Mouse (Mus musculus): ENCODE measurements around the gene Hoxd9. TPM values are rescaled to one million over a fixed set of nuclear protein-coding genes. Genes with fewer than 3 reads are reported as not detected.

The Hoxd9 gene
- 0.50 TPM for polyA plus RNA-seq (2015; fragmentation: Illumina TruSeq; extraction: RNeasy Lipid Tissue Mini Kit (QIAGEN cat#74804); ENCODE audit: insufficient read depth, low read depth, low replicate concordance)

DNA sequence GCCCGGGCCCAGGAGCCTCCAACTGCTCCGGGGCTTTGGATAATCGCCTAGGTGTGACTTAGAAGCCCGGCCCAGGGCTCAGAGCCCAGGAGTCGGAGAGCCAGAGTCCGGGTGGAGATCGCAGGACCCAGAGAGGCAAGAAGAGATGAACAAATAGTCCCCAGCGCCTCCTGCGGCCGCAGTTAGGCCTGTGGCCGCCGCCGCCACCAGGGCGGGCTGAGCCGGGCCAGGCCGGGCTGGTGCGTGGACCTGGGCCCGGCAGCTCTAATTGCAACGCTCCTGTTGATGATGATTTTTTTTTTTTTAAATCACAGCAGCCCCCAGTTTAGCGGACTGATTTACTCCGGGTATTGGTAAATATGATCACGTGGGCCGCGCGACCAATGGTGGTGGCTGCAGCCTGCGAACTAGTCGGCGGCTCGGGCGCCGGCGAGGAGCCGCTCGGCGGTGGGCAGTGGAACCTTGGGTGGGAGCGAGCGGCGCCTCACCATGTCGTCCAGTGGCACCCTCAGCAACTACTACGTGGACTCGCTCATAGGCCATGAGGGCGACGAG, at the start of gene Hoxd9:
Gene Hoxd9, plus strand, starts transcription at position 161 of the 555 bp plus-strand sequence.

DNA sequence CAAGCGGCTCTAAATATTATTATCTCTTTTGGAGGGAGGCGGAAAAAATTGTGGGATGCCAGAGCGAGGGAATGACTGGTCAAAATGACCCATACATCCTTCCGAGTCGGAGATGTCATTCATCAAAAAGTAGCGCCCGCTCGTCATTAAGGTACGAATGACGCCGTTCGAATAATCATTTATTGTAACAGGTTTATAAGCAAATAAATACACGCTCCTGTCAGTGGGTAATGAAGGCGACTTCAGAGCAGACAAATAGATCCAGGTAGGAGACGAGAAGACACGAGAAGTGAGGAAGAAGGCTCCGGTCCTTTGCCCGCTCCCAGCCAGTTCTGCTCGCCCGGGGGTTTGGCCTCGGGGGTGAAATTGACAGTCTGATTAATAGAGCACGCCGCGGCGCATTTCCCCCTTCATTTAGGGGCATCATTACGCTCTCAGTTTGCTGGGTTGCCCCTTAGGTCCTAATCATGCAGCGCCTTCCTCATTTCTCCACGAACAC, 38.0 kb upstream of the Hoxd9 start, which contains the start of gene Evx2:
Gene Evx2, minus strand, starts transcription at position 51 of the 499 bp plus-strand sequence.

DNA sequence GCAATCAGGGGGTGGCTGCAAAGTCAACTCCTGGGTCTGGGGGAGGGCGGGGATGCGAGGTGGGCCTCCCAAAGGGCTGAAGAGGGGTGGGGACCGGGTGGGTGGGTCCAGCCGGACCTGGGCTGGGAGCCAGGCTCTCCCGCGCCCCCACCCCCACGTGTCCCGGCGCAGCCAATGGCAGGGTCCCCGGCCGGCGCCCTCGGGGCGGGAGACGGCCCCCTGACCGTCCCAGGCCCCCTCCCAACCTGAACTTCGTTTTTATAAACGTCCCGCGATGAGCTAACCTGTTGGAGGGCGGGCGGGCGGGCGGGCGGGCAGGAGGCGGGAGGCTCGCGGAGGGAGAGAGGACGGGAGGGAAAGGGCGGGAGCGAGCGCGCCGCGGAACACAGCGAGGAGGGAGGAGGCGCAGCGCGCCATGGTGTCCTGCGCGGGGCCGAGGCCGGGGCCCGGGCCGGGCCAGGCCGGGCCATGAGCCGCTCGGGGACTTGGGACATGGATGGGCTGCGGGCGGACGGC, 29.6 kb upstream of the Hoxd9 start, which contains the start of gene Hoxd13:
Gene Hoxd13, plus strand, starts transcription at position 469 of the 516 bp plus-strand sequence.

DNA sequence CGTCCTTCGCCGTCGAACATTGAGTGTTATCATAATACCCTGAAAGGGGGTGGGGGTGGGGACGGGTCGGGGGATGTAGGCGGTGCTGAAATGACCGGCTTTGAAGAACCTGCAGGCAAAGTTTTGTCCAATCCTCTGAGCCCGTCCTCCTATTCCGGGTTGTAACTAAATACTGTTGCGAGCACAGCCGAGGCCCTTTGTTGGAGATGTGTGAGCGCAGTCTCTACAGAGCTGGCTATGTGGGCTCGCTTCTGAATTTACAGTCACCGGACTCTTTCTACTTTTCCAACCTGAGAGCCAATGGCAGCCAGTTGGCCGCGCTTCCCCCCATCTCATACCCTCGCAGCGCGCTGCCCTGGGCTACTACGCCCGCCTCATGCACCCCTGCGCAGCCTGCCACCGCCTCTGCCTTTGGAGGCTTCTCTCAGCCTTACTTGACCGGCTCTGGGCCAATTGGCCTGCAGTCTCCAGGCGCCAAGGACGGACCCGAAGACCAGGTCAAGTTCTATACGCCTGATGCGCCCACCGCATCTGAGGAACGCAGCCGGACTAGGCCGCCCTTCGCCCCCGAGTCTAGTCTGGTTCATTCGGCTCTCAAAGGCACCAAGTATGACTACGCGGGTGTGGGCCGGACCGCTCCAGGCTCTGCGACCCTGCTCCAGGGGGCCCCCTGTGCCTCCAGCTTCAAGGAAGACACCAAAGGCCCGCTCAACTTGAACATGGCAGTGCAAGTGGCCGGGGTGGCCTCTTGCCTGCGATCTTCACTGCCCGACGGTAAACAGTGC, 22.5 kb upstream of the Hoxd9 start, which contains the start of gene Hoxd12:
Gene Hoxd12, plus strand, starts transcription at position 133 of the 785 bp plus-strand sequence.

DNA sequence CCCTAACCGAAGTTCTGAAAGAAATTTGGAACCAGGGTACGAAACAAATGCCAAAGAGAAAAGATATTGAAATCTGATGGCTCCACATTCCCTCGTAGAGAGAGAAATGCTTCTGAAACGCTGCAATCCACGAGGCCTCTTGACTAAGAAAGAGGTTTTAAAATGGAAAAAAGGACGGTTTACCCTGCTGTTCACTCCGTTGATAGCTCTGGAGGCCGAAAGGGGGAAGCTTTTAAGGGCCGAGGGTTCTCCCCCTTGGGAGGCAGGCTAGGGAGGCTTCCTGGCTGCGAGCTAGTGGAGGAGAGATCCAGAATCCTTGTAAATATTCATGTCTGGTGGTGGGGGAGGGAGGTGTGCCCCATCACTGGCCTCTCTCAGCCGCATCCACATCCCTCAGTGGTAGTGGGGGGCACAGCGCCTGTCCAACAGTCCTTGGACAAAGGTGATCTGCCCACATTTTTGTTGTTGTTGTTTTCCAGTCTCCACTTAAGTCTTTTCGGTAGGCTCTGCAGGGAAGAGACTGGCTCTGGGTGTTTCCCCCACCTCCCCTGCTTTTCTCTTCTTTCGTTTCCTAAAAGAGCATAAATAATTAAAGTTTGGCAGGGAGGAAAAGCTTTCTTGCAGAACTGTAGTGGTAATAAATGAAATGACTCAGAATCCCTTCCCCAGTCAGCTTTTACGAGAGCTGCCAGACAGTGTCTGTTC, 18.5 kb upstream of the Hoxd9 start, which contains the start of gene Hoxd11:
Gene Hoxd11, plus strand, starts transcription at position 667 of the 705 bp plus-strand sequence.

DNA sequence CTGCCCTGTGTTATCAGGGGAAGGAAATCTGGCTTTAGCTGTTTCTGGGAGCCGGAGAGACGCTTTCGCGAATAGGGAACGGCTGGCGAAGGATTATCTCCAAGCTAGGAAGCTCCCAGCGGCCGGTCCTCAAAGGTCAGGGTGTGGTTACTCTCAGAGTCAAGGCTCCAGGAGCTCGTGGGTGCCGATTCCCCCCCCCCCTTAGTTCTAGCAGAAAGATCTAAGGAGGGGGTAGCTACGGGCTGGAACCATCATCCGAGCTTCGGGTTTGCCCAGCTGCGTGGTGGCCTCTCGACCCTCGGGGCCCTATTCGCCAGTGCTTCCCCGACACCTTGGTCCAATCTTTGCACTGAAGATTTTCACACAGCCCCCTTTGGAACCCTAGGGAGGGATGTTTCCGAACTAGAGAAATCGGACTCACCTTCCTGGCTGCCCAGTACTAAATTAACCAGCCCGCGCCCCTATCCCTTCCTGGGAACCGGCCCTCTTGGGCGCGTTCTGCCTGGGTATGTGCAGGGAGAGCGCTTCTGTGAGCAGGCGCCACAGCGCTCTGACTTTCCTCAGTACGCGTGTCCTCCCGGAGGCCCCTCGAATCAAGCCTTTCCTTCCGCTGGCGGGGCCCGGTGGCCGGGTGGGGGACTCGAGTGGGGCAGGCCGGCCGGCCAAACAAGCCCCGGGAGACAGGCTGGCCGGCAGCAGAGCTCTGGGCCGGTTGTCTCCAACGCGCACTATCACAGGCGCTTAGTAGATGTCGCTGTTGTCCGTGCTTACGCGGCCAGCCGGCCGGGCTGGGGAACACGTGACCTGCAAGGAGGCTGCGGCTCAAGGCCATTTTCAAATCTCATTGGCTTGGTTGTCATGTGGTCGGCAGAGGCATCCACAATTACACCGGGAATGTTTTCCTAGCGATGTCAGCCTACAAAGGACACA, 6.2 kb upstream of the Hoxd9 start, which contains the start of gene Hoxd10:
Gene Hoxd10, plus strand, starts transcription at position 903 of the 930 bp plus-strand sequence.

DNA sequence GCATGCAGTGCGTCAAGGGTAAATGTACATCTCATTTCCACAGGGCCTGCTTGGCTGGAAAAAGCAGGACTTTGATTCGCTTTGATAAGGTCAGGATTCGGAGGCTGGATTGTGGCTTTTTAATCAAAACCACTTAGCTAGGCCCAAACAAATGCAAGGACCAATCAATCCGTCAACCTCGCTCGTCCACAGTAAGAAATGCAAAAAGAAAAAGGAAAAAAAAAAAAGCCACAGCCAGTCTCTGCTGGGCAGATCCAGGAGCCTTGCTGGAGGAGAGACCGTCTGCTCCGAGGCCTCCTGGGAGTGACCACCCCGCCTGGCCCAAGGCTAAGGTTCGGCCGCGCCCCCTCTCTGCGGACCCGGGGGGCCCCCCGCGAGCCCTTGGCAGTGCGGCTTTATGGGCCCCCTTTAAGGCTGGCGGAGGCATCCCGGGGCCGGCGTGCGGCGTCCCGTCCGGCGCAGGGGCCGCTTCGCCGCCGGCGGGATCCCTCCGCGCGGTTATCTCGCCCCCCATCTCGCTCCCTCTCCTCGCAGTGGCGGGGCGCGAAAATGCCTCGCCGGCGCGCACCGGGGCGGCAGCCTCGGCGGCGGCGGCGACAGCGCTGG, 7.0 kb downstream of the Hoxd9 start, which contains the start of gene Hoxd8:
Gene Hoxd8, plus strand, starts transcription at position 223 of the 606 bp plus-strand sequence.

DNA sequence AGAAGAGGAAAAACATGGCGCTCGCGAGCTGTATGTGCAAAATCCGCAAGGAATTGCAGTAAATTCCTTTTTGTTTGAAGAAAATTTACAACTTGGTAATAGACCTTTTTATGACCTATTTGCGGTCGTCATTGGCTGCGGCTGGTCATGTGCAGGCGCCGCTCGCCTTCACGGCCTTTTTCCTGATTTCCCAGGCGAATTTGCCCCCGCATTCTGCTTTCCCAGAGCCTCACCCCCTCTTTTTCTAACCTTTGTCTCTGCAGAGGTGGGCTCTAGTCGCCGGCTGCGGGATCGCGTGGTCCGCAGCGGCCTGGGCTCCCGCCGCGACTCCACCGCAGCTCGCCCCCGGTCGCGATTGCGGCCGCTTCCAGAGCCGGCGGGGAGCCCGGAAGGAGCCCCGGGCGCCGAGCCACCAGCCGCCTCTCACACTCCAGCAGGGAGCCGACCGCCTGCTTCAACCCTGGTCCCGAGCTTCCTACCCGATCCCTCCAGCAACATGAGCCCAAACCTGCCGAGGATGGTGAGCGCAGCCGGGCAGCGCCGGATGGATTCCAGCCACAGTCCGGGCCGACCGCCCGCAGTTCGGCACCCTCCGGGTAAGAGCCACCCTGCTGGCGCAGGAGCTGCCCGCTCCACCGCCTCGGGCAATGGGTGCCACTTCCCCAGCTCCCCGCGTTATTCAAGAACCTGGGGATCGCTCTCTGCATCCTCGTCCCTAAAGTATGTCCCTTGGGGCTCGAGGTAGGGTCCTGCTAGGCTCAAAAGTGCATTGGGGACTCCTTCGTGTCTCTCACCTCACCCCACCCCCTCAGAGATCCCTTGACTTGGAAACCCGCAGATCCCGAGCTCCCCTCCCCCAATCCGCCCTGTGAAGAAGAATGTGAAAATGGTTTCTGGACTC, 14.4 kb downstream of the Hoxd9 start, which contains the start of the genes Hoxd3 and Hoxd4:
Gene Hoxd3, plus strand, starts transcription at position 207 of the 901 bp plus-strand sequence.
Gene Hoxd4, plus strand, starts transcription at position 209 of the 901 bp plus-strand sequence.

DNA sequence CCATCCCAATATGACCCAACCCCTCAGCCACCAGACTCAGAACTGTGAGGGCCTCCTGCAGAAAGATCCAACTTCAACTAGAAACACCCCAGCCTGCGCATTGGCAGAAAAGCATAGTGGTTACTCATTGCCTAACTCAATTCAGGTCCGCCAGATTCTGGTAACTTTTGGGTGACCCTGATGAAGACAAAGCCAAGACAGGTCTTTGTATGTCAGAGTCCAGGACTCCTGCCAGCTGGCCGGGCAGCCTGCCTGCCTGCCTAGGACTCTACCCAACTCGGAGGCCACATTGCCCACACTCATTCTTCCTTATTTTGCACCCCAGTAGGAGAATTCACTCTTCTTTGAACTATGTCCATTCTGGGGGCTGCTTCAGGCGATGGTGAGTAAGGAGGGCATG, 29.0 kb downstream of the Hoxd9 start, which contains the start of gene Gm28230:
Gene Gm28230, plus strand, starts transcription at position 178 of the 400 bp plus-strand sequence.

Other genes starting within 250 kb of the Hoxd9 start
- 2.7 TPM for gene Lnpk, start 118.3 kb upstream of the Hoxd9 start, polyA plus RNA-seq (2015; fragmentation: Illumina TruSeq; extraction: RNeasy Lipid Tissue Mini Kit (QIAGEN cat#74804); ENCODE audit: insufficient read depth, low read depth, low replicate concordance)
- gene Evx2, start 38.2 kb upstream of the Hoxd9 start, polyA plus RNA-seq (2015; fragmentation: Illumina TruSeq; extraction: RNeasy Lipid Tissue Mini Kit (QIAGEN cat#74804); ENCODE audit: insufficient read depth, low read depth, low replicate concordance), result not detected
- not detected for gene Hoxd13, start 29.4 kb upstream of the Hoxd9 start, polyA plus RNA-seq (2015; fragmentation: Illumina TruSeq; extraction: RNeasy Lipid Tissue Mini Kit (QIAGEN cat#74804); ENCODE audit: insufficient read depth, low read depth, low replicate concordance)
- not detected for gene Hoxd12, start 22.7 kb upstream of the Hoxd9 start, polyA plus RNA-seq (2015; fragmentation: Illumina TruSeq; extraction: RNeasy Lipid Tissue Mini Kit (QIAGEN cat#74804); ENCODE audit: insufficient read depth, low read depth, low replicate concordance)
- gene Hoxd11, start 18.2 kb upstream of the Hoxd9 start, polyA plus RNA-seq (2015; fragmentation: Illumina TruSeq; extraction: RNeasy Lipid Tissue Mini Kit (QIAGEN cat#74804); ENCODE audit: insufficient read depth, low read depth, low replicate concordance), result not detected
- not detected for gene Hoxd10, start 5.8 kb upstream of the Hoxd9 start, polyA plus RNA-seq (2015; fragmentation: Illumina TruSeq; extraction: RNeasy Lipid Tissue Mini Kit (QIAGEN cat#74804); ENCODE audit: insufficient read depth, low read depth, low replicate concordance)
- gene Hoxd8, start 6.9 kb downstream of the Hoxd9 start, polyA plus RNA-seq (2015; fragmentation: Illumina TruSeq; extraction: RNeasy Lipid Tissue Mini Kit (QIAGEN cat#74804); ENCODE audit: insufficient read depth, low read depth, low replicate concordance), result 4.5 TPM
- not detected for gene Hoxd3, start 14.2 kb downstream of the Hoxd9 start, polyA plus RNA-seq (2015; fragmentation: Illumina TruSeq; extraction: RNeasy Lipid Tissue Mini Kit (QIAGEN cat#74804); ENCODE audit: insufficient read depth, low read depth, low replicate concordance)
- gene Hoxd4, start 14.2 kb downstream of the Hoxd9 start, polyA plus RNA-seq (2015; fragmentation: Illumina TruSeq; extraction: RNeasy Lipid Tissue Mini Kit (QIAGEN cat#74804); ENCODE audit: insufficient read depth, low read depth, low replicate concordance), result 1.6 TPM
- 0.35 TPM for gene Gm28230, start 29.0 kb downstream of the Hoxd9 start, polyA plus RNA-seq (2015; fragmentation: Illumina TruSeq; extraction: RNeasy Lipid Tissue Mini Kit (QIAGEN cat#74804); ENCODE audit: insufficient read depth, low read depth, low replicate concordance)
- gene Hoxd1, start 65.3 kb downstream of the Hoxd9 start, polyA plus RNA-seq (2015; fragmentation: Illumina TruSeq; extraction: RNeasy Lipid Tissue Mini Kit (QIAGEN cat#74804); ENCODE audit: insufficient read depth, low read depth, low replicate concordance), result not detected
- gene Mtx2, start 128.1 kb downstream of the Hoxd9 start, polyA plus RNA-seq (2015; fragmentation: Illumina TruSeq; extraction: RNeasy Lipid Tissue Mini Kit (QIAGEN cat#74804); ENCODE audit: insufficient read depth, low read depth, low replicate concordance), result 7.6 TPM

Measured in pancreas, adult 10 weeks (tissue).